Mouse (Mus musculus) MEL (cell line): ENCODE measurements around the gene Sox30. TPM values are rescaled to one million over a fixed set of nuclear protein-coding genes. Genes with fewer than 3 reads are reported as not detected.

Experiments used
- DNase-seq: peaks from one replicate; pipeline ENCODE4 v3.0.0; 2011; ENCODE audit warnings: low read depth, low spot score
- H3K27ac ChIP-seq: 2 replicates; pipeline ENCODE4 v1.5.1; 2012; ENCODE audit warnings: low read depth, mild to moderate bottlenecking, control low read depth, low read length, moderate library complexity; ENCODE audit not compliant: control insufficient read depth
- H3K27me3 ChIP-seq, 2 experiments: fragments of 150-350 bp in 1 of 2; sonication (generic) in 1 of 2; 2 replicates each; pipeline ENCODE4 v1.6.1; 2012; ENCODE audit warnings: low read length in 2 of 2, mild to moderate bottlenecking in 2 of 2, improper control_type of control experiment in 1 of 2, moderate library complexity in 1 of 2; ENCODE audit not compliant: insufficient read depth in 2 of 2, control insufficient read depth in 1 of 2
- H3K36me3 ChIP-seq, 2 experiments: 2 replicates each; pipeline ENCODE4 v1.6.1; 2012 to 2014; ENCODE audit warnings: low read length in 2 of 2, improper control_type of control experiment in 1 of 2, inconsistent platforms in 1 of 2, mild to moderate bottlenecking in 1 of 2; ENCODE audit not compliant: insufficient read depth in 2 of 2, control insufficient read depth in 1 of 2
- H3K4me1 ChIP-seq, 2 experiments: fragments of 150-350 bp in 1 of 2; sonication (generic) in 1 of 2; 2 replicates each; pipeline ENCODE4 v1.6.1; 2012; ENCODE audit warnings: low read length in 2 of 2, improper control_type of control experiment in 1 of 2, mild to moderate bottlenecking in 1 of 2; ENCODE audit not compliant: insufficient read depth in 2 of 2, control insufficient read depth in 1 of 2
- H3K4me3 ChIP-seq, 2 experiments: fragments of 150-350 bp in 1 of 2; sonication (generic) in 1 of 2; 2 replicates each; pipeline ENCODE4 v1.5.1; 2012; ENCODE audit warnings: low read depth in 2 of 2, low read length in 2 of 2, mild to moderate bottlenecking in 2 of 2, moderate library complexity in 2 of 2, control low read depth in 1 of 2, improper control_type of control experiment in 1 of 2; ENCODE audit not compliant: control insufficient read depth in 1 of 2, insufficient read depth in 1 of 2
- H3K79me2 ChIP-seq: 2 replicates; pipeline ENCODE4 v1.6.1; 2012; ENCODE audit warnings: mild to moderate bottlenecking, low read length, moderate library complexity; ENCODE audit not compliant: control insufficient read depth, poor library complexity, insufficient read depth
- H3K9ac ChIP-seq: 2 replicates; pipeline ENCODE4 v1.6.1; 2012; ENCODE audit warnings: low read depth, mild to moderate bottlenecking, control low read depth, low read length, moderate library complexity; ENCODE audit not compliant: control insufficient read depth, poor library complexity, severe bottlenecking
- H3K9me3 ChIP-seq: fragments of 150-350 bp; sonication (generic); replicated peaks from 2 replicates; pipeline ENCODE4 v1.6.1; 2012; ENCODE audit warnings: mild to moderate bottlenecking, low read length, improper control_type of control experiment, moderate library complexity; ENCODE audit not compliant: insufficient read depth
- BHLHE40 ChIP-seq: IDR thresholded peaks from 2 replicates; pipeline ENCODE4 v1.6.1; 2012; ENCODE audit warnings: low read depth, mild to moderate bottlenecking, inconsistent platforms, low read length, improper control_type of control experiment, borderline replicate concordance
- CHD2 ChIP-seq: IDR thresholded peaks from 2 replicates; pipeline ENCODE4 v1.6.1; 2011; ENCODE audit warnings: low read length, improper control_type of control experiment
- CTCF ChIP-seq, 3 experiments: IDR thresholded peaks in 2 of 3; conservative IDR thresholded peaks in 1 of 3; 2 replicates each; pipeline ENCODE4 v1.5.1; 2011 to 2012; ENCODE audit warnings: low read length in 3 of 3, low read depth in 2 of 3, mild to moderate bottlenecking in 2 of 3, improper control_type of control experiment in 1 of 3, inconsistent platforms in 1 of 3, mixed read lengths in 1 of 3, moderate library complexity in 1 of 3; ENCODE audit not compliant: control insufficient read depth in 1 of 3, insufficient read depth in 1 of 3, poor library complexity in 1 of 3, severe bottlenecking in 1 of 3
- EP300 ChIP-seq, 2 experiments: IDR thresholded peaks; 2 replicates each; pipeline ENCODE4 v1.6.1; 2011; ENCODE audit warnings: improper control_type of control experiment in 2 of 2, low read length in 2 of 2, low read depth in 1 of 2, mild to moderate bottlenecking in 1 of 2
- ETS1 ChIP-seq: IDR thresholded peaks from 2 replicates; pipeline ENCODE4 v1.6.1; 2012; ENCODE audit warnings: low read depth, mild to moderate bottlenecking, inconsistent platforms, low read length, improper control_type of control experiment, moderate library complexity
- GABPA ChIP-seq: IDR thresholded peaks from 2 replicates; pipeline ENCODE4 v1.6.1; 2012; ENCODE audit warnings: low read depth, mild to moderate bottlenecking, inconsistent platforms, low read length, improper control_type of control experiment, moderate library complexity
- KAT2A ChIP-seq: conservative IDR thresholded peaks from 2 replicates; pipeline ENCODE4 v1.6.1; 2012; ENCODE audit warnings: low read depth, low read length, improper control_type of control experiment, inconsistent platforms
- MAFK ChIP-seq: IDR thresholded peaks from 2 replicates; pipeline ENCODE4 v1.6.1; 2011; ENCODE audit warnings: low read depth, mild to moderate bottlenecking, low read length, improper control_type of control experiment, borderline replicate concordance
- MAX ChIP-seq: IDR thresholded peaks from 2 replicates; pipeline ENCODE4 v1.6.1; 2011; ENCODE audit warnings: low read length, improper control_type of control experiment
- MXI1 ChIP-seq: IDR thresholded peaks from 2 replicates; pipeline ENCODE4 v1.6.1; 2011; ENCODE audit warnings: mild to moderate bottlenecking, low read depth, low read length, improper control_type of control experiment
- MYC ChIP-seq: IDR thresholded peaks from 2 replicates; pipeline ENCODE4 v1.6.1; 2011; ENCODE audit warnings: low read depth, mild to moderate bottlenecking, low read length, improper control_type of control experiment, moderate library complexity
- RCOR1 ChIP-seq: IDR thresholded peaks from 2 replicates; pipeline ENCODE4 v1.6.1; 2012; ENCODE audit warnings: low read depth, mild to moderate bottlenecking, inconsistent platforms, low read length, improper control_type of control experiment
- SIN3A ChIP-seq: IDR thresholded peaks from 2 replicates; pipeline ENCODE4 v1.6.1; 2012; ENCODE audit warnings: low read length, improper control_type of control experiment, inconsistent platforms
- SMC3 ChIP-seq: IDR thresholded peaks from 2 replicates; pipeline ENCODE4 v1.6.1; 2011; ENCODE audit warnings: low read depth, low read length, improper control_type of control experiment
- TBP ChIP-seq: IDR thresholded peaks from 2 replicates; pipeline ENCODE4 v1.8.0; 2011; ENCODE audit warnings: low read depth, low read length, improper control_type of control experiment
- TCF12 ChIP-seq: IDR thresholded peaks from 2 replicates; pipeline ENCODE4 v1.6.1; 2014; ENCODE audit warnings: low read depth, mild to moderate bottlenecking, inconsistent platforms, low read length, improper control_type of control experiment, moderate library complexity
- UBTF ChIP-seq: IDR thresholded peaks from 2 replicates; pipeline ENCODE4 v1.6.1; 2012; ENCODE audit warnings: low read depth, mild to moderate bottlenecking, inconsistent platforms, low read length, improper control_type of control experiment, moderate library complexity, borderline replicate concordance; ENCODE audit not compliant: insufficient read depth
- USF1 ChIP-seq: IDR thresholded peaks from 2 replicates; pipeline ENCODE4 v1.6.1; 2014; ENCODE audit warnings: low read depth, mild to moderate bottlenecking, inconsistent platforms, low read length, improper control_type of control experiment, moderate library complexity
- USF2 ChIP-seq, 2 experiments: IDR thresholded peaks; 2 replicates each; pipeline ENCODE4 v1.6.1; 2011 to 2012; ENCODE audit warnings: improper control_type of control experiment in 2 of 2, low read length in 2 of 2, borderline replicate concordance in 1 of 2, inconsistent platforms in 1 of 2, low read depth in 1 of 2, mild to moderate bottlenecking in 1 of 2; ENCODE audit not compliant: insufficient read depth in 1 of 2
- ZKSCAN1 ChIP-seq: IDR thresholded peaks from 2 replicates; pipeline ENCODE4 v1.6.1; 2012; ENCODE audit warnings: low read depth, mild to moderate bottlenecking, inconsistent platforms, low read length, improper control_type of control experiment, moderate library complexity
- polyA plus RNA-seq, 2 experiments: library from polyadenylated mRNA; stranded (reverse) in 1 of 2; unstranded in 1 of 2; fragments of >175 nt in 1 of 2; fragments of >200 nt in 1 of 2; gene quantifications; 2 replicates each; pipeline versions ENCODE4 v1.2.1 to v1.2.4; 2012; ENCODE audit warnings: low replicate concordance in 2 of 2, low read depth in 1 of 2; ENCODE audit not compliant: insufficient read length in 2 of 2, insufficient read depth in 1 of 2, missing spikeins in 1 of 2
- total RNA-seq: library from RNA; depleted of rRNA; stranded (reverse); fragments of 300-350 nt; gene quantifications from 2 replicates; pipeline ENCODE4 v1.2.3, GENCODE M21; 2012

Gene Sox30
- total and polyA plus RNA-seq, 3 experiments, result not detected

- Histone ChIP-seq H3K4me1 (no peaks in the 10 kb centered on the region), H3K9me3 (no peaks in the 10 kb centered on the region), H3K4me3 (no peak overlapping the region), H3K27ac (no peak overlapping the region), H3K27me3 (0 out of 4 replicates have a peak, but pooled peaks cover 0 to 2% of the 10 kb centered on the region in 2 experiments), H3K9ac (no peak overlapping the region), H3K36me3 (no peaks in the 10 kb centered on the region), H3K79me2 (no peaks in the 10 kb centered on the region)
- DNase-seq, result no peak
- no peak for TF ChIP-seq USF2 (IDR thresholded peaks at IDR 0.05; ENCODE audit: borderline replicate concordance in 1 of 2, insufficient read depth in 1 of 2, low read depth in 1 of 2, low read length in 2 of 2)
- no peak for TF ChIP-seq KAT2A
- no peak for TF ChIP-seq BHLHE40
- TF ChIP-seq USF1, result no peak
- no peak for TF ChIP-seq SMC3
- TF ChIP-seq ZKSCAN1, result no peak
- TF ChIP-seq MAX, result no peak
Observed at GRCm38 (mm10) chr11:46044781-46045180, 64.7 kb downstream of the Sox30 start.

GRCm38 (mm10) chr11:46047264-46047663, 67.2 kb downstream of the Sox30 start:
- TF ChIP-seq UBTF (no peak), CHD2 (no peak), ETS1 (no peak), CTCF (IDR thresholded peaks at IDR 0.05 in 2 of 3, conservative IDR thresholded peaks at IDR 0.05 in 1 of 3; ENCODE audit: control insufficient read depth in 1 of 3, insufficient read depth in 1 of 3, low read depth in 2 of 3, low read length in 3 of 3, poor library complexity in 1 of 3, severe bottlenecking in 1 of 3) (no peak), RCOR1 (no peak), MAFK (no peak), MYC (no peak), TBP (no peak), GABPA (no peak), EP300 (IDR thresholded peaks at IDR 0.05; ENCODE audit: low read depth in 1 of 2, low read length in 2 of 2) (no peak), TCF12 (no peak), SIN3A (no peak), KAT2A (no peak), MXI1 (no peak)
- TF ChIP-seq, all 39 proteins: peak for 0
- Histone ChIP-seq H3K27ac (no peak overlapping the region), H3K36me3 (no peaks in the 10 kb centered on the region), H3K27me3 (0 out of 4 replicates have a peak, but pooled peaks cover 0 to 2% of the 10 kb centered on the region in 2 experiments), H3K9ac (no peak overlapping the region), H3K79me2 (no peaks in the 10 kb centered on the region), H3K4me1 (no peaks in the 10 kb centered on the region), H3K4me3 (no peak overlapping the region), H3K9me3 (no peaks in the 10 kb centered on the region)
- no peak for DNase-seq
